Mouse (Mus musculus): ENCODE data around the gene Eif2b5.

- TF ChIP-seq CTCF (IDR thresholded peaks at IDR 0.05; ENCODE audit: extremely low read depth, insufficient read depth, insufficient read length, insufficient replicate concordance) (no peak), POLR2A (IDR thresholded peaks at IDR 0.05; ENCODE audit: low read depth, low read length) (no peak)
Observed at GRCm38 (mm10) chr16:20545696-20546095, 47.1 kb downstream of the Eif2b5 start.

Data from spleen, adult 2 months (tissue).